Mouse (Mus musculus) brain, embryonic 14.5 days (tissue): Measurements from ENCODE around the gene Glrp1.

Experiments used
- CTCF ChIP-seq: fragments of 200-500 bp; IDR thresholded peaks from 2 replicates; pipeline ENCODE4 v1.5.1; 2012; ENCODE audit warnings: inconsistent platforms, mild to moderate bottlenecking, moderate library complexity, borderline replicate concordance; ENCODE audit not compliant: insufficient read depth, insufficient read length; ENCODE audit errors: extremely low read depth
- POLR2A ChIP-seq: fragments of 200-500 bp; IDR thresholded peaks from 2 replicates; pipeline ENCODE4 v1.6.1; 2012; ENCODE audit warnings: mild to moderate bottlenecking, inconsistent platforms, borderline replicate concordance; ENCODE audit not compliant: poor library complexity, insufficient read depth, insufficient read length, severe bottlenecking; ENCODE audit errors: extremely low read depth

- TF ChIP-seq POLR2A (no peak), CTCF (no peak)
Measured at GRCm38 (mm10) chr1:88492415-88492814, 17.5 kb downstream of the Glrp1 start.
